Mouse (Mus musculus) embryo, embryonic 10 days (tissue): ENCODE results near the gene BC067074.
"Not testable (repeated sequence)": the region's sequence is repeated elsewhere in the genome, so short reads cannot be mapped to it uniquely, and the experiment has no call there.

Source experiments
- DNase-seq: peaks from one replicate; pipeline ENCODE4 v3.0.0-alpha.2; 2015; ENCODE audit warnings: low spot score

The BC067074 gene

DNA sequence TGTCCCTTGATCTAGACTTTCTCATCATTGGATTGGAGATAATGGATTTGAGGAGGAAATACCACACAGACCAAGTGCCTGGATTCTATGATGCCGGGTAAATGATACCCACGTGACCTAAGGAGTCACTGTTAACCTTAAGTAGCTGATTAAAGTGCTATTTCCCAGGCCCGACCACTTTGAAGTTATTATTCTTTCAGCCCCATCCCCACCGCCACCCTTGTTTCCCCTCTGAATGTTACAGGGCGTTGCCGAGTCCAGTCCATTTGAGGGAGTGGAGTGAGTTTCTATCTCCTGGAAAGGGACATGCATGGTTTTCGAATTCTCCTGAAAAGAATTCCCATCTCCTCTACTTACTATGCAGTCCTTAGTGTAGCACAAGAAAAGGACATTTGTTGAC is 84.7 kb downstream of the BC067074 start:
- DNase-seq: no peak

DNA sequence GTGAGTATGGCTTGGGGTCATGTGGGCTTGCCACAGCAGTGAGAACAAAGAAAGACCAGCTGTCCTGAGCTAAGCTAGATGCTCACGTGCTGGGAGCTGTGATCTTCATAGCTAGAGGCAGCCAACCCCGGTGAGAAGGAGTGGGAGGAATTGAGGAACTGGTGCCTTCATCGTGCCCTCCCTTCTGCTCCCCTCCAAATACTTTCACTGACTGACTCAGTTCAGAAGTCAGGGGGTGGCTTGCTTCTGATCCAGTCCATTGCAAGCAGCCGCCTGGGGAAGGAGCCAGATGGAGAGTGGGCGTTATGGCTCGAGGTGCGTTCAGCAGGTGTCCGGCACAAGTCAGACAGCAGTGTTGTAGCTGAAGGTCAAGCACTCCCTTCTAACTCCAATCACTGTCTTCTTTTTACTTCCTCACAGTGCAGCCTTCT is 86.0 kb downstream of the BC067074 start:
- DNase-seq: no peak

DNA sequence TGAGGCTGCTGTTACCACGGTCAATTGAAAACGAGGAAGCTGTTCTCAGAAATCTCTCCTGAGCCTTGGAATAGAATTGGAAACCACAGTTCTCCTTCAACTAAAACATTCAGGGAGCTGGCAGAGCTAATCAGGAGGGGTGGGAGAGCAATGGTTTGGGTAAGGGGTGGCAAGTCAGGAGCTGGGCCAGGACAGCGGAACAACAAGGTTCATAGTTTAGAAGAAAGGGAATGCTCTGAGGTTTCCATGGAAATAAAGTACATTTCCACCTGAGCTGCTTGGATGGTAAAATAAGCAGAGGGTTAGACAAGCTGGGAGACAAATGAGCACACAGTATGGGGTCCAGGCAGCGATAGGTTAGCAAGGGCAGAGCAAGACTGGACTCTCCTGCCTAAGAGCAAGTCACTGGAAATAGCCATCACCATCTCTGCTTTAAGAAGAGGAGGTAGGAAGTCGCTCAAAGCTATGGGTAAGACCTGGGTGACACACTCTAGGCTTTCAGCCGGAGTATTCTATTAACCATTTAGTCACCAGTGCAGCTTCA is 86.9 kb downstream of the BC067074 start:
- peak; percentile 28 for DNase-seq

DNA sequence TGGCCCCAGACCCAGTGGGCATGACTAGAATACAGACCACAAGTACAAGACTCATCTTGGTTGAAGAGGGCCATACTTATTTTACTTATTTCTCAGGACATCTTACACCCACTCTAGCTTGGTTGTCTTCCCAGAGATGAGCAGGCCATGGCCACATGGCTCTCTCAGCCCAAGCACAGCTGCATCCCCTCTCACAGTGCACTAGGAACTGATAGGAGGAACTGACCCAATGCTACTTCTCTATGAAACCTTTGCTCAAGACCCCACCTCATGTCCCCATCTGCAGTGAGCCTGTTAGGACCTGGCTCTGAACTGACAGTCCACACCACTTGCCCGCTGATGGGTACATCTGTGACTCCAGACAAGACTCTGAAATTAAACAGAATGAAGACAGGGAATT is 88.8 kb downstream of the BC067074 start:
- DNase-seq: no peak

DNA sequence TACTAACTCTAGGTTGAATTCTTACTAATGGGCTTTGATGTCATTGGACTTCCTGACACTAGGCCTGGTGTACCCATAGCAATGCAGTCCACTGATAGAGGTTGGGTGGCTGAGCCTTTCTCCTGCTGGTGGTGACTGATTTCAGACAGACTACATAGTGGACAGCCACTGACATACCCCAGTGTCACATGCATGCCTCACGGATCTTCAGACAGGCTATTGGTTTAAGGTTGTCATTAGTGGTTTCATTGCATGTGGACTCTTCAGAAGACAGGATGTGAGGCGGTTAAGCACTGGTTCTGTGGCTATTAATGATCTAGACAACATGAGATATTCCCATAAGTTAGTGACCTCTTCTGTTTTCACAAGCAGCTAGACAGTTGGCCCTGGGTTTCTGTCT is 89.2 kb downstream of the BC067074 start:
- DNase-seq: no peak

DNA sequence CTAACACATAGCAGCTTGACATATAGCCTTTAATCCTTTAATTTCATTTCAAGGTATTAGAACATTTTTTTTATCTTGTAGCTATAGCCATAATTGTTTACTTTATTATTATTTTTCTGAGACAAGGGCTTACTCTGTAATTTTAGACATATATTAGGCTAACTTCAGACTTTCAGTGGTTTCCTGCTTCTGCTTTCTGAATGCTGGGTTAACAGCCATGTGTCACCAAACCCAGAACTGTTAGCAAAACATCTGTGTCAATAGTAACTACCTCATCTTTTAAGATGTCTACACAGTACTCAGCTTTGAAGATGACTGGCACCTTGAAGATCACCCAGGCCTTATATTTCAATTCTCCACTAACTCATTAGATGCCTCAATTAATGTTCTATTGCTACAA is 89.8 kb downstream of the BC067074 start:
- not testable (repeated sequence) for DNase-seq

DNA sequence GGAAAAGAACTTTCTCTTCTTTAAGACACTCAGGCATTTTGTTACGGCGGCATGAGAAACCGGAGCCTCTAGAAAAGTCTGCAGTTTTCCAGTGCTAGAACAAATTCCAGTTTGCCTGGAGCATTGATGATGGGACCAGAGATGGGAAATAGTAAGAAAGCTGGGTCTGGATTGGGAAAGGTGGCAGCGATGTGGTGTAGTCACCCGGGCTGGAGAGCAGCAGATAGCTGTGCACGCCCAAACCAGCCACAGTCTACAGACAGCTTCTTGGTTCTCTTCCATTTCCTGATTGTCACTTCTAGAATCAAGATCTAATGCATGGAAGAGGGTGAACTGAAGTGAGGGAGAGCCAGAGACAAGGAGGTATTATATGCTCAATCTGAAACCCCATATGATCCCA is 100.4 kb downstream of the BC067074 start:
- DNase-seq: no peak

DNA sequence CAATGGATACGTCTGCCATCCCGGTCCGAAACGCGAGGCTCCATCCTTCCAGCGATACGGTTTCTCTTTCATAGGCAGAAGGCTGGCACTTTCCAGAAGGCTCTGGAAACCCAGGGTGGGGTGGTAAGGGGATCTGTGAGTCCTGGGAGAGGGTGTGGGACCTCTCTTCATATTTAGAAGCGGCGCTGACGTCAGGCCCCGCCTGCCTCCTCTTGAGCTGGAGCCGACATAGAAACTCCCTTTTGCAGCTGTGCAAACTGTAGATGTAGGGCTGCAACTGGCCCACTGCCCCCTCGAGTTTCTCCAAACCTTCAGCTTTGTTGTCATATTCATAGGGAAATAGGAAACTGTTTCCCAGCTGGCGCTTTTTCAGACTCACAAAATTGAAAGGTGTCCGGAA is 101.6 kb downstream of the BC067074 start:
- DNase-seq: no peak

DNA sequence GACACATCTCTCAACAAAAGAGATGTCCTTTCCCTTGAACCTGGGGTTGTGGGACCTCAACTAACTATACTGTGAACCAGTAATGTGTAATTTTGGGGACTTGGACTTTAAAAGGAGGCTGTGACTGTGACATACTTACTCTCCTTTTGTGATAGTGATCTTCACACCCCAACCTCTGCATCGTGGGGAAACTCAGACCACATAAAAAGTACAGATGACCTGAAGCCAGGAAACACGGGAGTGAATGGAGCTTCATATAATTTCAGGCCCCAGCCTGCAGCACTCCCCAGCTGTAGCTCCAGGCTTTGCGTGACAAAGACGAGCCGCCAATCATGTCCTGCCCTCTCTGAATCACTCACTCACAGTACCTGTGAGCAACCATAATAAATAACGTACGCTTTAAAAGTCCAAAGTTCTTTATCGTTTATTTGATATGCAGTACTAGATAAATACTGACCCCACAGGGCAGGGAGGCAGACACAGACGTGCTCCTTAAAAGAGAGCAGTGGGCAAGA is 104.1 kb downstream of the BC067074 start:
- no peak for DNase-seq

DNA sequence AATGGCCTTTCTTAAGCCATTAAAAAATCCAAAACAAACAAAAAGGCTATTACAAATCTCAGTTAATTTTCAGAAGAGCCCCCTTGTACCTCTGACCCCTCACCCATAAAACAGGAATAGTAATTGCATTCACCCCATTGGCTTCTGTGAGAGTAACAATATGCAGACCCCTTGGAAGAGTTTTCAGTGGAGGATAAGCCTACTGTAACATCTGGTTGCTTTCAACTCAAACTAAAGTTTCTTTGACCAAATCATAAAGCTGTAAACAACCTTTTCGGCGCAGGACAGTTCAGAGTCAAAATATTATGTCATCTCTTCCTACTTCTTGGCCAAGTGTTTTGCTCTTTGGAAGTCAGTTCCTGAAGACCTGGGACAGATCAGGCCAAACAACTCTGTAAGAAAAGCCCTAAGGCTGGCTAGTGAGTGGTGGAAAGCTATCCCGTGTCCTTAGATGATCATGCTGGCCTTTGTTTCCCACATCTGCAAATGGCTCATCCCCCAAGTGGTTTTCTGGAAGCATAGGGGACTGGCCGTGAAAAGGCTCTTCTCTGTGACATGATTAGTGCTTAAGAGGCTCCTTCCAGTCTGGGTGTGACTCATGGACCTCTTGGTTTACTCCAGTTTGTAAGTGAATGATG is 108.5 kb downstream of the BC067074 start:
- DNase-seq: no peak

DNA sequence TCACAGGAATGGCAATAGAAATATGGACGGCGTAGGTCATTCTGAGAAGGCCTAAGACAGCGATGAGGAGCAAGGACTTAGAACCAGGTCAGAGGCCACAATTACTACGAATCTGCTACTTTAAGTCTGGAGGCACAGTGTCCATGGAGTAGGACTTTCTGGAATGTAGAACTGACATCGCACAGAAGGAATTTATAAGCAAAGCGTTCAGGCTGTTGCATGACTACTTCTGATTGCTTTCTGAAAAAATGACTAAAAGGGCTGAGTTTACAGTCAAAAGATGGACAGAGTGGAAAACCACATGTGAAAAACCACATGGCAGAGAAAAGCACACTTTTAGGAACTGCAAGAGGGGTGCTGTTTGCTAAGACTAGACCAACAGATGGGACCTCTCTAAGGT is 110.7 kb downstream of the BC067074 start:
- DNase-seq: no peak

DNA sequence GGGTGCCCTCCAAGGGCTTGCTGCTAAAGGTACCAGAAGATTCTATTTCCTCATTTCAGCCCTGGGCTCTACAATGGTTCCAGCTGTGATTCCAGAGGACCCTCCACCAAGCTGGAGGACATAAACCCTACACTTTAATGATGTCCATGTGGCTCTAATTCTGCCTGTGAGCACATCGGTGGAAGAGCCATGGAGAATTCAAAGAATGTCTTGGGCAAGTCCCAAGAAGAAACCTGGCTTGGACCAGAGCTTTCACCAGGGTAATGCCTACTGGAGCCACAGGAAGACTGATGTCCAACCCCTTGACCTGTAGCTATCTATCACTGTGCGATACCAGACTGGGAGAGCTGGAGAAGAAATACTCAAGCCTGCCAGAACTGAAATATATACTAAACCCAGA is 111.2 kb downstream of the BC067074 start:
- DNase-seq: peak; percentile 35

DNA sequence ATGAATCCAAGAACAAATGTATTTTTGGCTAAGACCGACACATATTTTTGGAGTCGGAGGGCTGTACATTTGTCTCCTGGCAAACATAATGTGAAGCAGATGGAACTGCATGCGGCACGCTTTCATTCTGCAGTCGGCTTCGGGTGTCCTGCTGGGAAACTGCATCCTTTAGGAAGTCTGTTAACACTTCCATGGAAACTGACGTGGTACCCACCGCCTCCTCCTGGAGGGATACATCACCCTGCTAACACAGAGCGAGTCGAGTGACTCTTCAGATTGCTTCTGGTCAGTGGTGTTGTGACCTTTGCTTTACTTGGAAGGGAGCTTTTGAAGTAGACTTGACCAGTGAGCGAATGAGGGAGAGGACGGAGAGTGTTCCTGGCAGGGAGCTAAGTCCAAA is 117.0 kb downstream of the BC067074 start:
- DNase-seq: peak; percentile 77

DNA sequence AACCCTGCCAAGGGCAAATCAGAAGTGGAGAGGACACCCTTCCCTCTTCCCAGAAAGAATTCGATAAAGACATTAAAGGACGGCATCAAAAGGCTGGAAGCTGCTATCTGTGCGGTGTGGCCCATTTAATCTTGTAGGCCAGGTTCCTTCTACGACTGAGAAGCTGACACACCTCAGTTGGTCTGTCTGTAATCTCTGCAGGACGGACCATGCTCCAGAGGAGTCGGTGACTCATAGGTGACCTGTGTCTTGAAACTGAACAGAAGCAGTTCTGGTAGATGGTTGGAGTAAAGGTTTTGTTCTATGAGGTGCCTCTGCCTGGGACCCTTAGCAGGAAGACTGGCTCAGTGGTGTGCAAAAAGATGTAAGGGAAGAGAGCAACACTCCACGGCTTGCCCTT is 122.6 kb downstream of the BC067074 start:
- DNase-seq: no peak

DNA sequence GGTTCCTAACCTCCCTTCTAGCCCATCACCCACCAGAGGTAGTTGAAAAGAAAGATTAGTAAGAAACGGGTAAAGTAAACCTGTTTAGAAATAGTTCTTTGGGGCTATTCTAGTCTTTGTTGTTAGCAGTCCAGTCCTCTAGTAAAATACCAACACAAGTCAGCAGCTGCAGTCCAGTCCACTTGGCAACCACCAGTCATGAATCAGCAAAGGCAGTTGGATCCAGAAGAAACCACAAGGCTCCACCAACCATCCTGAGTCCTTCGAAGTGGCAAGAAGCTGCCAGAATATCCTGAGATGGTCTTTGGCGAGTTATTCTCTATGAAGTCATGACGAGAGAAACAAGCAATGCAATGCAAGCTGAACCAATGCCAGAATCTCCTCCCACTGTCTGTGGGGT is 124.0 kb downstream of the BC067074 start:
- DNase-seq: no peak

DNA sequence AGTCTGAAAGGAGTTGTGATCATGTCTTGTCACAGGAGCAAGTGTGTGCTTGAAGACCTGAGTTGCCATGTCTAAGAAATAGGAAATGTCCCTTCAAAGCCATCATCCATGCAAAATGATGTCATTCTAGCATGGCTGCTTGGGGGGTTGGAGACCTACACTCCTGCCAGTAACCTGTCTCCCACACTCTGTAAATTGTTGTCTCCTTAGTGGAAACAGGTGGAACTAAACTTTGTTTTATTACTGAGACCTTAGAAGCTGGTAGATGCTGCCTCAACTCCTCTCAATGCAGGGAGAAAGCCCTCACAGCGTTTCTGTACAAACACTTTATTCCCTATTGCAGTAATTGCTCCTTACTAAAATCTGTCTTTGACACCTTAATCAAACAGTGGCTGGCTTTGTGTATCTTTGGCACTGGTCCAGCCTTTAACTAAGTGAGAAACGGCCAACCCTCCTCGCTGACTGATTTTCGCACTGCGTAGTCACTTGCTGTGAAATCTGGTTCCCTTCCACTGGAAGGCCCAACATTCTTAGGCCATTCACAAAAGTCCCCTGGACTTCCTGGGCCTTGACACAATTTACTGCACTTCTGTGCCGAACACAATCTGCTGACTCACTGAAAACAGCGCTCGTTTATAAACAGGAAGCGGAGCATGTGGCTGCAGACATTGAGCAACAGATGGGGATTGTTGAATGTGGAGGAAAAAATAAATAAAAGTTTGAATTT is 125.0 kb downstream of the BC067074 start:
- peak; percentile 42 for DNase-seq

DNA sequence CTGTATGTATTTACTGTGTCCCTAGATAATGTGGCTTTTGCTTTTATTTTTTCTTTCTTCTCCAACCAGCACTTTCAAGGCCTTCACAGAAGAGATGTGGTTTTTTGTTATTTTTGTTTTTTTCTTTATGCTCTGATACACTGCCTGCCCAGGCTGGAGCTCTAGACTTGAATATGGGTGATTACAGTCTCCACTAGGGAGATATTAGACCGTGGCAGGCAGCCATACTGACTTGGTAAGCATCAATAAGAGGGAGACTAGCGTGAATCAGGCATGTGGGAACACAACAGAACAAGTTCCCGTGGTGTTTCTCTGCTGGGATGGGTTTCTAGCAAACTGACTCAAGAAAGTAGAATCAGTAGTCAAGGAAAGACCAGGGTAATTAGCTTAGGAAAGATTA is 125.7 kb downstream of the BC067074 start:
- no peak for DNase-seq

DNA sequence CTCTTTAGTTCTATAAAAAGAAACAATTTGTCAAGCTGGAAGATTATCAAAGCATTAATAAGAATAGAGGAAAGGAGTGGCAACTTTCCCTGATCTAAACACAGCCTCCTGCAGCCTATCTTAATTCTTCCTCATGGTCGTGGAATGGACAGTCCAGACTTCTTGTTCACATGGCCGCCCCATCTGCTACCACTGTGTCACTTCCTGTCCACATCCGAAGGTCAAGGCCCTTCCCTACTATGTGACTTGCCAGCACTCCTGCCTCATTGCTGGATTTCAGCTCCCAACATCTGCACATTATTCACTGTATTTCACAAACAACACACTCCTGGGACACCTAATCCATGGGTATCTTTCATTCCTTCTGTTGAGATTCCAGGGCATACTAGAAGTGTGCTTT is 128.5 kb downstream of the BC067074 start:
- no peak for DNase-seq

DNA sequence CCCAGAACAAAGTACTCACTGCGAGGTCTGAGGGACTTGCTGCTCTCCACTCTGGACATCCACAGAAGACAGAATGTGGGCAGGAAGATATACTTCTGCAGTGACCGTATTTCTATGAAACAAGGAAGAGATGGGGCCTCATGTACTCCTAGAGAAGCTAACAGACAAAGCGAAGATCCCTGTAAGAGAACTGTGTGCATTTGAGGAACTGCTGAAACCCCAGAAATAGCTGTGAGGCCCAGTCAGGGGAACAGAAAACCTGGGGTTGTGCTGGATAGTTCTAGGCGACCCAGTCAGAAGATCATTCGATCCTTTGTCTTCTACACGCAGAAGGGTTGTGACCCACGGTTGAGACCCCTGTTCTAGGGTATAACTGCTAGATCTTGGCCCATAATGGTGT is 130.9 kb downstream of the BC067074 start:
- DNase-seq: no peak

DNA sequence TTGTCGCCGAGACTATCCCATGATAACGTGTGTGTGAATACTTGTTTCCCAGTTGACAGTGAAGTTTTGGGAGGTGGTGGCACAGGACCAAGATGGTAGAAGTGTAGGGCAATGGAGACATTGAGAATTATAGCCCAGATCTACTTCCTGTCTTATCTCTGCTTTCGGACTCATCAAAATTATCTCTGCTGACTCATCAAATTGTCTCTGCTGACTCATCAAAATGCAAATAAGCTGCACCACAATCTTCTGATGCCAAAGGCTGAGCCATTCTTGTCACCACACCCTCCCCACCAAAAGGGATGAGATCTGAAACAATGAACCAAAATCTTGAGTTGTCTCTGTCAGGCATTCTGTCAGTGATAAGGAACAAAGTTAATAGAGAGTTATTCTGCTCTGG is 132.9 kb downstream of the BC067074 start:
- no peak for DNase-seq
